Mouse (Mus musculus) erythroblast, adult 5-6 weeks (primary cell): ENCODE results near the gene Vps8. TPM values are rescaled to one million over a fixed set of nuclear protein-coding genes. Genes with fewer than 3 reads are reported as not detected.
"Not testable (repeated sequence)": the region's sequence is repeated elsewhere in the genome, so short reads cannot be mapped to it uniquely, and the experiment has no call there.

Experiments
- ATAC-seq: replicated peaks from 2 replicates; pipeline ENCODE4 v1.8.0; 2016; ENCODE audit warnings: moderate number of reproducible peaks, mild to moderate bottlenecking, moderate TSS enrichment, inconsistent platforms; ENCODE audit not compliant: poor library complexity, low FRiP score, severe bottlenecking
- total RNA-seq, 2 experiments: library from RNA; stranded (forward) in 1 of 2; stranded (reverse) in 1 of 2; fragments of 150-400 nt in 1 of 2; fragments of 200-764, 138-1000 nt in 1 of 2; gene quantifications; 2 replicates each; pipeline versions ENCODE4 v1.2.3 to v1.2.4; 2015 to 2017; ENCODE audit warnings: low replicate concordance in 2 of 2

Vps8 gene
- total RNA-seq, 2 experiments from 2014 or later = 9.4 to 12.6 TPM

DNA sequence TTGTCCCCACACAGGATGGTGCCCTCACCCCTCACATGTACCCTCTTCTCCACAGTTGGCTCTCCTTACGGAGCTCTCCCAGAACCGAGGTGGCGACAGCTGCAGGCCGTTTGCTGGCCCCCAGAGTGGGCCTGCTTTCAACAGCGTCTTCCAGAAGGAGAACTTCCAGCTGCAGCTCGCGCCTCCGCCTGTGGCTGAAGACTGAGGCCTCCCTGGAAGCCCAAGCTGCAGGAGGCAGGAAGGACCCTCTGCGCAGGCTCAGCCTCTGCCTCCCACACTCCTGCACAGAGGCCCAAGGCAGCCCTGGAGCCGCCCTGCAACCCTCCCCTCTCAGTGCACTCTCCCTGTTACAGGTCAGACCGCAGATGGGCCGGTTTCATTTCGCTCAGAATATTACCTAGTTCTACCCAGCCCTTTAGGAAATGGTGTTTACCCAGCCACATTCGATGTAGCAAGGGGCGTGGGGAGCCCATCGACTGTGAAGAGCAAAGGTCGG, 221.2 kb downstream of the Vps8 start:
- ATAC-seq = no peak

DNA sequence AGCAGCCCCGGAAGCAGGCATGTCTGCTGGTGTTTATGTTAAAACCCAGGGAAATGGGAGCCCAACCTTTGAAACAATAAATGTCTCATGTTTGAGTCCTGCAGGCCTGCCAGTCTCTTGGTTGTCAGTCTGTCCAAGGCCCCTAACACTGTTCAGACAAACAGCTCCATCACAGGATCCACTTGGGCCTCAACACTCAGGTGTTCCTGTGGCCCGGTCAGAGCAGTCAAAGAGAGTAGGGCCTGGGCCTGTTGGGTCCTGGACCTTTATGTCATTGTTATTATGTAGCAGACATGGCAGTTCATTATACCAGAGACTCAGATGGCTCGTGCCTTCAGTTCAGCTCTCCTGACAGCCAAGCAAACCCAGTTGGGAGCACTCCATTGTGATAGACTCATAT, 221.7 kb downstream of the Vps8 start:
- no peak for ATAC-seq

DNA sequence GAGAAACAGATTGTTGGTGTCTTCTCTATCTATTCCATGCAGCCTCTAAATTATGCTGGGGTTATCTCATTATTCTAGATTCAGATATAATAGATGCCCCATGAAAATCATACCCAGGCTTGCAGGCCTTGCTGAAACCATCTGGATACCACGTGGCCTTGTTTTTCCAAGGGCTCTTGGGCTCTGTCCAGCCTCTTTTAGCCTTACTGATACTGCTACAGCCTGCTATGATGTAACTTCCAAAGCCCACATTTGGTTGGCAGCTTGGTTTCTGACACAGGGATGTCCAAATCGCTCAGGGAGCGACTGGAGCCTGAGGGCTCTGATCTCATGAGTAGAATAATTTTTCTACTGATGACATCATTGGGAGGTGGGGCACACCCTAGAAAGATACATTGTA, 223.0 kb downstream of the Vps8 start:
- ATAC-seq = no peak

- ATAC-seq = no peak
Measured at GRCm38 (mm10) chr16:21646496-21646895, 223.6 kb downstream of the Vps8 start.

DNA sequence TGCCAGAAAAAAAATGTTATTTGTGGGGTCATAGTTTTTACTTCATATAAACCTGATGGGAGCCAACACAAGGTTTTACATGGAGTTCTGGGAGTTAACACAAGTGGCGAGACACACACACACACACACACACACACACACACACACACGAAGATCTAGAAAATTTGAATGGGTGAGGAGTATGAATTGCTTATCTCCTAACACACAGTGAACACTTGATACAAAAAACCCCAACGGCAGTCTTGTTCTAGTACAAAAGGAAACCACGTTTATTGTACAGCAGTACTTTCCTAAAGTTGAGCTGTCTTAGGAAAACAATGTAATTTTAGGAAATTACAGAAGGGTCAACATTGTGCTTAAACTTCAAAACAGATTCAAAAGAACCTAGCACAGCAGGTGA, 225.9 kb downstream of the Vps8 start:
- no peak for ATAC-seq

DNA sequence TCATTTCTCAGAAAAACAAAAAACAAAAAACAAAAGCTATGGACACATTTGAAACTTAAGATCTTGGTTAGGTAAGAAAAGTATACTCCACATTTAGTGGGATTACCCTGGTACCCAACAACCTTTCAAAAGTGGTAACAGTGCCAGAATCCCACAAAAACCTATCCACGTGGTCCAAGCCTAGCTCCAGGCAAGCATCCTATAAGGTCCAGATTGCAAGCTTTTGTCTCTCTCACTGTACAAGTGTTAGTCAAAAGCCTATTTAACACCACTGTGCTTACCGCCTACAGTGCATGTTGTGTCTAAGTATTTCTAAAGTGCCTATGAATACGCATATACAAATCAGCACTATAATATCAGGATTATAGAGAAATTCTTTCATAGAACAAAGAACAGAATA, 227.4 kb downstream of the Vps8 start:
- no peak for ATAC-seq

DNA sequence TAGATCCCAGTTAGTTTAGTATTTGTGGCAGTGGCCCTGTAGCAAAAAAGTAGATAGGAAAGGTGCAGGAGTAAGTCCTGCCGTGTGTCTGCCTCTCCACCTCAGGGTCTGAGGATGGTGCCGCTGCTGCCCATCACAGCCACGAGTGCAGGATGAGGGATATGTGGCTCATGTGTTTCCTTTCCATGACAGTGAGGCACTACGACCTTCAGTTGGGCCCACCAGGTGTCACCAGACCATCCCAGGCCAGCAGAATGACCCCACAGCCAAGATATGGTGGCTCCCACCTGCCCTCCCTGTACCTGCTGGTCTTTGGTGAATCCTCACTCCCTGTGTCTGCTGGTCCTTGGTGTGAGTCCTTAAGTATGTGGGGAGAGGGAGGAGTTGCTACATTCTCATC, 228.2 kb downstream of the Vps8 start:
- ATAC-seq = no peak

GRCm38 (mm10) chr16:21653151-21653550, 230.2 kb downstream of the Vps8 start:
- no peak for ATAC-seq

- ATAC-seq = no peak
Measured at GRCm38 (mm10) chr16:21654384-21654783, 231.5 kb downstream of the Vps8 start.

DNA sequence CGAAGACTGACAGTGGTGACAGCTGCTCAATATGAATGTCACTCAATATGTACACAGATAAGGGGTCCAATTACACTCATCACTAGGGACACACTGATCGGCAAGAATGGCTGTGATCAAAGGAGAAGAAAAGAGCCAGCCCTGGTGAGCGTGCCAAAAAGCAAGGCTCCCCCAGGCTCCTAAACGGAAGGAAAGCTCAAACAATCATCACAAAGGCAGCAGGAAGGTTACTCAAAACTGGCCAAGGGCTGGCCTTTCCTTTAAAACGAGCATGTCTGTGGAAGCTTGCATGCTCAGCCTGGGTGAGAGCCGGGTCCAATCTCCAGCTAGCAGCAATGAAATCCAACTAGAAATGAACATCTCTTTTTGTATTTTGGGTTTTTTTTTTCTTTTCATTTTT, 232.4 kb downstream of the Vps8 start:
- ATAC-seq = no peak

DNA sequence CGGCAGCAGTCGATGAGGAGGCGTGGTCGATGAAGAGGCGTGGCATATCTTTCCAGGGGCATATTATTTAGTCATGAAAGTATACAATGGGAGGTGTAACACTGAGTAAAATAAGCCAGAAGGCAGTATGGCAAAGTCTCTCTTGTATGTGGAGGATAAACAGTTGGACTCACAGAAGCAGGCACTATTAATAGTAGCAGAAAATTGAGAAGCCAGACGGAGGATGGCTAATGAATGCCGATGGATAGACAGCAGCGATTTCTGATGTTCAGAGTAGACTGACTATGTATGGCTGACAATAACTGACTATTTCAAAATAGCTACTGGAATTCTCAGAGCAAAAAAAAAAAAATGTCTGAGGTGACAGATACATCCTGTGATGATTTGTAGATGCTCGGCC, 233.0 kb downstream of the Vps8 start:
- ATAC-seq = no peak

DNA sequence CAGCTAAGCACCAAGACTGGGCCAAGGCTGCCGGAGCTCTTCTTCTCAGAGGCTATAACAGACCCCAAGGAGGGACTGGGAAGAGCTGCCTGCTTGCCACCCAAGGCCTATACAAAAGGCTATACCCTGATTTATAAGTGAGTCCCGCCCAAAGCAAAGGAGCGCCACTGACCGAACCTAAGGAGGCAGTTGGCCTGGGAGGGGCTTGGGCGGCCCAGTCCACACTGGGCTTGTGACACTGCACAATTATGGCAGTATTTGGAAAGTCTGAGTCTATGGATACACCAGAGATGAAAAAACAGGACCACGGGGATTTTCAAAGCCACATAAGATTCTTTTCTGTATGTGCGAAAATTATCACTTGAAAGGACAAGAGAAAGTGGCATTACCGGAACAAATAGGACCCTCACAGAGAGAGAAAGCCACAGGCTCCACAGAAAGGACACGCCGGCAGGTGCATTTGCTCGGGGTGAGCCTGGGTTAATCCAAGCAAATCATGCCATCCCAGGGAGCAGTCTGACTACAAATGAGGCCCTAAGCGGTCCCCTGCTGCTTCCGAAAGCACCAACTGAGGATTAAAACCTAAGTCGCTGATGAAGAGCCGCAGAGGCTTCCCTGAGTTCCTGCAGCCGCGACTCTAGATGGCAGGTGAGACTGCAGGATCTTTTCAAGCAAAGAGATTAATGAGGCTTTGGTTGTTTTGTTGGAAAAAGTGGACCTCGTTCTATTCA, 241.9 kb downstream of the Vps8 start:
- no peak for ATAC-seq

GRCm38 (mm10) chr16:21665423-21665986, 242.6 kb downstream of the Vps8 start:
- ATAC-seq = no peak

DNA sequence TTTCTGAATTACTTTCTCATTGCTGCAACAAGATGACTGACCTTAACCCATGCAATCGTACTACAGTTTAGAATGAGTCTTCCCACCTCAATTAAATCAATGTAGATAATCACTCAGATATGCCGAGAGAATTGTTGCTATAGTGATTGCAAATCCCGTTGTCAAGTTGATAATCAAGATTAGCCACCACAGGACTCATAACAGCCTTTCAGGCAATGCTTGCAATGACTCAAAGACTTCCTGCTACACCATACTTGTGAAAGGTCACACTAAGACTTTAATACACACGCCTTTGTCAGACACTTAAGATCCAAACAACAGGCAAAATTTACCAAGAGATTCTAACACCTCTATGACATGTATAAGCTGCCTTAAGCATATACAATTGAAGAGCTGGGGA, 249.0 kb downstream of the Vps8 start:
- ATAC-seq = no peak

GRCm38 (mm10) chr16:21673046-21673445, 250.1 kb downstream of the Vps8 start:
- not testable (repeated sequence) for ATAC-seq

- ATAC-seq = not testable (repeated sequence)
Measured at GRCm38 (mm10) chr16:21673651-21674050, 250.7 kb downstream of the Vps8 start.

GRCm38 (mm10) chr16:21676791-21677190, 253.9 kb downstream of the Vps8 start:
- ATAC-seq = no peak

- no peak for ATAC-seq
Measured at GRCm38 (mm10) chr16:21687406-21687805, 264.5 kb downstream of the Vps8 start.

DNA sequence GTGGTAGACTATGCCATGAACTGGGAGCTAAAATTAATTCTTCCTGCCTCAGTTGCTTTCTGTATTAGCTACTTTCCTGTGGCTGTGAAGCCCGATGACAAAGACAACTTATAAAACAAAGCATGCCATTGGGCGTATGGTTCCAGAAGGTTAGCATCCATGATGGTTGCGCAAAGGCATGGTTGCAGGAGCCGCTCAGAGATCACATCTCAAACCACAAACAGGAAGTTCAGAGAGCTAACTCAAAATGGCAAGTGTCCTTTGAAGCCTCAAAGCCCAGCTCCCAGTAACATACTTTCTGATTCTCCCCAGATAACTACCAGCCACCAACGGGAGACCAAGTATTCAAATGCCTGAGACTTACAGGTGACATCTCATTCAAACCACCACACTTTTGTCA, 266.2 kb downstream of the Vps8 start:
- ATAC-seq = no peak

GRCm38 (mm10) chr16:21690216-21690755, 267.4 kb downstream of the Vps8 start:
- no peak for ATAC-seq

- ATAC-seq = no peak
Measured at GRCm38 (mm10) chr16:21693981-21694462, 271.1 kb downstream of the Vps8 start.
